Mouse (Mus musculus) forebrain, embryonic 12.5 days (tissue): ENCODE measurements around the gene Cpn2. TPM values are rescaled to one million over a fixed set of nuclear protein-coding genes. Genes with fewer than 3 reads are reported as not detected.

ENCODE experiments used
- ATAC-seq: fragments of 200-750 bp; cut with Nextera tagmentation; 2 replicates; pipeline ENCODE4 v1.8.0; 2017; ENCODE audit warnings: moderate TSS enrichment; ENCODE audit not compliant: low FRiP score
- H3K27ac ChIP-seq: fragments of 300-500 bp; sonication (generic); 2 replicates; pipeline ENCODE4 v1.5.1; 2016; ENCODE audit warnings: mild to moderate bottlenecking
- H3K27me3 ChIP-seq: fragments of 300-500 bp; sonication (generic); 2 replicates; pipeline ENCODE4 v1.6.1; 2016; ENCODE audit warnings: mild to moderate bottlenecking
- H3K36me3 ChIP-seq: fragments of 300-500 bp; sonication (generic); replicated peaks from 2 replicates; pipeline ENCODE4 v1.6.1; 2016; ENCODE audit warnings: mild to moderate bottlenecking
- H3K4me1 ChIP-seq: fragments of 300-500 bp; sonication (generic); 2 replicates; pipeline ENCODE4 v1.6.1; 2016
- H3K4me2 ChIP-seq: fragments of 300-500 bp; sonication (generic); 2 replicates; pipeline ENCODE4 v1.6.1; 2016; ENCODE audit warnings: mild to moderate bottlenecking, moderate library complexity
- H3K4me3 ChIP-seq: fragments of 300-500 bp; sonication (generic); replicated peaks from 2 replicates; pipeline ENCODE4 v1.5.1; 2016; ENCODE audit warnings: mild to moderate bottlenecking
- H3K9ac ChIP-seq: fragments of 300-500 bp; sonication (generic); 2 replicates; pipeline ENCODE4 v1.6.1; 2016; ENCODE audit warnings: mild to moderate bottlenecking
- H3K9me3 ChIP-seq: fragments of 300-500 bp; sonication (generic); 2 replicates; pipeline ENCODE4 v1.6.1; 2016
- WGBS: fragments of 180-500 bp; shearing (Covaris S2); methylation state at CpG from one replicate; pipeline ENCODE4 v1.1.7; 2016; 5-methylcytosine and 5-hydroxymethylcytosine counted together
- polyA plus RNA-seq: library from polyadenylated mRNA; unstranded; fragments of >200 nt; fragmentation: Nextera tagmentation; extraction: Ambion mirVana; gene quantifications from 2 replicates; pipeline ENCODE4 v1.2.1, GENCODE M21; 2016

Cpn2 gene
- polyA plus RNA-seq, 1 experiment from 2014 or later = not detected

GRCm38 (mm10) chr16:30273065-30273464, 5.8 kb upstream of the Cpn2 start:
- Histone ChIP-seq H3K4me3 (no peak overlapping the region), H3K27me3 (no peaks in the 10 kb centered on the region), H3K4me1 (peaks cover 12% of the 10 kb centered on the region), H3K9ac (no peak overlapping the region), H3K36me3 (no peaks in the 10 kb centered on the region), H3K4me2 (no peak overlapping the region), H3K9me3 (no peaks in the 10 kb centered on the region), H3K27ac (no peak overlapping the region)
- no peak for ATAC-seq
- WGBS = 94% methylated on average over 8 of the region's 8 CpGs

- ATAC-seq = no peak
- Histone ChIP-seq H3K36me3 (no peaks in the 10 kb centered on the region), H3K27me3 (no peaks in the 10 kb centered on the region), H3K27ac (peak overlapping the region; percentile 53), H3K4me1 (peaks cover 12% of the 10 kb centered on the region), H3K4me3 (no peak overlapping the region), H3K4me2 (no peak overlapping the region), H3K9ac (no peak overlapping the region), H3K9me3 (no peaks in the 10 kb centered on the region)
- whole genome bisulfite sequencing = 53% methylated on average over 6 of the region's 6 CpGs
Measured at GRCm38 (mm10) chr16:30271941-30272595, 4.8 kb upstream of the Cpn2 start.

GRCm38 (mm10) chr16:30271223-30271761, 4.0 kb upstream of the Cpn2 start:
- peaks cover 12% of the 10 kb centered on the region for H3K4me1 ChIP-seq
- ATAC-seq = no peak
- WGBS = 61% methylated on average over 8 of the region's 8 CpGs
- no peak overlapping the region for H3K4me2 ChIP-seq
- no peak overlapping the region for H3K4me3 ChIP-seq
- H3K27me3 ChIP-seq = no peaks in the 10 kb centered on the region
- peak overlapping the region; percentile 53; the same call in 1 of the 2 replicates for H3K27ac ChIP-seq
- H3K9ac ChIP-seq = no peak overlapping the region
- no peaks in the 10 kb centered on the region for H3K36me3 ChIP-seq
- no peaks in the 10 kb centered on the region for H3K9me3 ChIP-seq

DNA sequence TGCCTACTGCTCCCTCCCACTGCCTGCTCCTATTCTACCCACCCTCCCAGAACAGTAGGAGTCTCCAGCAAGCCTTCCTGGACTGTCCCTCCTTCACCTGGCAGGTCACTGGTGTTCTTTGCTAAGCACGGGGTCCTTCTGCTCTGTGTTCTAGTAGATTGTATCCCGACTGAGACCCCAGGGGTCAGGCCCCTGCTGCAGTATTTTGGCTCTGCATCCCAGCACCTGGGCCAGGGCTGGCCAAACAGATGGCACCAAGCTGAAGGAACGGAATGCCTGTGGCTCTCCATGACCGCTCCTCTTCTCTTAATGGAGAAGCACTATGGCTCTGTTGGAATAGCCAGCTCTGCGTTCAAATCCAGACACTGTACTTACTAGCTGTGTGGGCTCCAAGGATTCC, 738 bp downstream of the Cpn2 start:
- no peak for ATAC-seq
- H3K36me3 ChIP-seq = no peaks in the 10 kb centered on the region
- H3K4me2 ChIP-seq = no peak overlapping the region
- WGBS = 83% methylated on average over 5 of the region's 5 CpGs
- no peak overlapping the region for H3K4me3 ChIP-seq
- peaks cover 3% of the 10 kb centered on the region; the same call in 1 of the 2 replicates for H3K4me1 ChIP-seq
- H3K27ac ChIP-seq = no peak overlapping the region
- H3K27me3 ChIP-seq = no peaks in the 10 kb centered on the region
- H3K9me3 ChIP-seq = no peaks in the 10 kb centered on the region
- no peak overlapping the region for H3K9ac ChIP-seq

- 87% methylated on average over 4 of the region's 4 CpGs for WGBS
- no peak overlapping the region for H3K9ac ChIP-seq
- no peak overlapping the region for H3K4me2 ChIP-seq
- H3K27me3 ChIP-seq = no peaks in the 10 kb centered on the region
- no peaks in the 10 kb centered on the region for H3K36me3 ChIP-seq
- no peak for ATAC-seq
- H3K4me3 ChIP-seq = no peak overlapping the region
- no peaks in the 10 kb centered on the region for H3K4me1 ChIP-seq
- H3K9me3 ChIP-seq = no peaks in the 10 kb centered on the region
- no peak overlapping the region for H3K27ac ChIP-seq
Measured at GRCm38 (mm10) chr16:30265611-30266010, 1.7 kb downstream of the Cpn2 start.

DNA sequence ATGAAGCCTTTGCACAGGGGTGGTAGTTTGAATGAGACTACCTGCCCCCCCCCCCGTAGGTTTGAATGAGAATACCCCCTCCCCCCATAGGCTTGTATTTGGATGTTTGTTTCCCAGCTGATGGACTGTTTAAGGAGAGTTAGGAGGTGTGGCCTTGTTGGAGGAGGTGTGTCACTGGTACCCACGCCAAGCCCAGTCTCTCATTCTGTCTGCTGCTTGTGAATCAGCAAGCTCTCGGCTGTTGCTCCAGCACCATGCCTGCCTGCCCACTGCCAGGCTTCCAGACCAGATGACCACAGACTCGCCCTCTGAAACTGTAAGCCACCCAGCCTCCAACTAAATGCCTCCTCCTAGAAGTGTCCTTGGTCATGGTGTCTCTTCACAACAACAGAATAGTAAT, 4.1 kb downstream of the Cpn2 start:
- Histone ChIP-seq H3K9me3 (no peaks in the 10 kb centered on the region), H3K27me3 (peaks cover 3% of the 10 kb centered on the region; the same call in 1 of the 2 replicates), H3K27ac (no peak overlapping the region), H3K4me3 (no peak overlapping the region), H3K4me1 (no peaks in the 10 kb centered on the region), H3K36me3 (no peaks in the 10 kb centered on the region), H3K4me2 (no peak overlapping the region), H3K9ac (no peak overlapping the region)
- 59% methylated on average over 4 of the region's 4 CpGs for whole genome bisulfite sequencing
- ATAC-seq = no peak

DNA sequence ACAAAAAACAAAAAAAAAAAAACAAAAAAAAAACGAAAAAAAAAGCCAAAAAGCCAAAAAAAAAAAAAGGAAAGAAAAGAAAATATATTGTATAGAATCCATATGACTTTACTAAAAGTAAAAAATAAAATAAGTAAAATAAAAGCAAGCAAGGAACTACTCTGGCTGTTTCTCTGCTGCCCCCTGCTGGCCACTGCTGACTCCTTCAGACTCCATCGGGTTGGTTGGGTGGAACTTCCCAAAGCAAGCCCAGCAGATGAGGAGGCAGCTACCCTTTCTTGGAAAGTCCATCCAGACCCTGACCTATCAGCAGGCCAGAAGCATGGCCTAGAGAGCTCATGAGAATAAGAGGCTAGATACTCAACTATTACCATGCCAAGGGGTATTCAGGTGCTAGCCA, 4.6 kb downstream of the Cpn2 start:
- WGBS = 2% methylated on average over 2 of the region's 2 CpGs
- H3K27ac ChIP-seq = no peak overlapping the region
- no peaks in the 10 kb centered on the region for H3K9me3 ChIP-seq
- H3K27me3 ChIP-seq = peaks cover 3% of the 10 kb centered on the region; the same call in 1 of the 2 replicates
- no peak overlapping the region for H3K9ac ChIP-seq
- no peak for ATAC-seq
- no peak overlapping the region for H3K4me2 ChIP-seq
- no peaks in the 10 kb centered on the region for H3K4me1 ChIP-seq
- H3K4me3 ChIP-seq = no peak overlapping the region
- H3K36me3 ChIP-seq = no peaks in the 10 kb centered on the region

DNA sequence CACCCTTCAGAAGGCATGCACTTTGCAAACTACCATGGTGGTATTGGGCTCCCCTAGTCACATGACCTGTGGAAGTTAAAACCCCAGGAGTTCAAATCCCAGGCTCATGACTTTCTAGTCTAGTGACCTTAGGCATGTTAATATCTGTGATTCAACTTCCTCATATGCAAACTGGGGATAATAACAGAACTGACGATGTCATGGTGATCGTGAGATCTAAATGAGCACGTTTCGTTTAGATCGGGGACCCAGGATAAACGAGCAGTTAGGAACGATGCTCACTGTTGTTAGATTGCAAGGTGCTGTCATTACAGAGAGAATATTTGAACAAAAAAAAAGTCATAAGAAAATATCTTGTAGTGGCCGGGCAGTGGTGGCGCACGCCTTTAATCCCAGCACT, 5.1 kb downstream of the Cpn2 start:
- H3K4me1 ChIP-seq = no peaks in the 10 kb centered on the region
- 86% methylated on average over 10 of the region's 10 CpGs for WGBS
- no peak overlapping the region for H3K4me2 ChIP-seq

DNA sequence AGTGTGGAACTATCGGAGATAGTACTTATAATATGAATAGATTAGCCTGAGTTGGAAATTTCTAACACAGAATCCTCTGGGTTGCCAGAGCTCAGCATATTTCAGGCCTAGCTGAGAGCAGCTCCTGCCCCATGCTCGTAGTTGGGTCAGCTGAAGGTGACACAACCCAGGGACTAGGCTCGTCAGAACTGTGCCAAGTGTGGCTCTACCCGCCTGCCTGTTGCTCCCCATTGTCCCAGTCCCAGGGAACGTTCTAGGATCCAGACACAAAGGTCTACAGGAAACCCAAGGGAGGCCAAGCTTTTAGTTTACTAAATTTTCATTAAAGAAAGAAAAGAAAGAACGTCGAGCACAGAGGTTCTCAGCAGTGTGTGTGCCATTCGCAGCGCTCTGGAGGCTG, 6.0 kb downstream of the Cpn2 start:
- WGBS = 87% methylated on average over 9 of the region's 9 CpGs
- Histone ChIP-seq H3K27me3 (peaks cover 3% of the 10 kb centered on the region; the same call in 1 of the 2 replicates), H3K4me2 (no peak overlapping the region), H3K9ac (no peak overlapping the region), H3K4me3 (no peak overlapping the region), H3K36me3 (no peaks in the 10 kb centered on the region), H3K27ac (no peak overlapping the region), H3K4me1 (no peaks in the 10 kb centered on the region), H3K9me3 (no peaks in the 10 kb centered on the region)
- ATAC-seq = no peak

More for the DNA sequence above, 5.1 kb downstream of the Cpn2 start:
- H3K9ac ChIP-seq = no peak overlapping the region
- no peaks in the 10 kb centered on the region for H3K9me3 ChIP-seq
- H3K27me3 ChIP-seq = peaks cover 3% of the 10 kb centered on the region; the same call in 1 of the 2 replicates
- no peak overlapping the region for H3K4me3 ChIP-seq
- no peaks in the 10 kb centered on the region for H3K36me3 ChIP-seq
- H3K27ac ChIP-seq = no peak overlapping the region
- ATAC-seq = no peak

- Histone ChIP-seq H3K9me3 (no peaks in the 10 kb centered on the region), H3K4me3 (no peak overlapping the region), H3K27ac (no peak overlapping the region), H3K27me3 (peaks cover 3% of the 10 kb centered on the region; the same call in 1 of the 2 replicates), H3K36me3 (no peaks in the 10 kb centered on the region), H3K4me1 (no peaks in the 10 kb centered on the region), H3K9ac (no peak overlapping the region), H3K4me2 (no peak overlapping the region)
- 89% methylated on average over 15 of the region's 15 CpGs for WGBS
- ATAC-seq = no peak
Measured at GRCm38 (mm10) chr16:30260012-30260635, 7.2 kb downstream of the Cpn2 start.

GRCm38 (mm10) chr16:30259444-30259843, 7.9 kb downstream of the Cpn2 start:
- H3K4me3 ChIP-seq = no peak overlapping the region
- no peak overlapping the region for H3K9ac ChIP-seq
- H3K4me2 ChIP-seq = no peak overlapping the region
- H3K36me3 ChIP-seq = no peaks in the 10 kb centered on the region
- no peaks in the 10 kb centered on the region for H3K4me1 ChIP-seq
- H3K27me3 ChIP-seq = peaks cover 3% of the 10 kb centered on the region; the same call in 1 of the 2 replicates
- H3K27ac ChIP-seq = no peak overlapping the region
- no peak for ATAC-seq
- no peaks in the 10 kb centered on the region for H3K9me3 ChIP-seq
- 92% methylated on average over 10 of the region's 10 CpGs for WGBS

DNA sequence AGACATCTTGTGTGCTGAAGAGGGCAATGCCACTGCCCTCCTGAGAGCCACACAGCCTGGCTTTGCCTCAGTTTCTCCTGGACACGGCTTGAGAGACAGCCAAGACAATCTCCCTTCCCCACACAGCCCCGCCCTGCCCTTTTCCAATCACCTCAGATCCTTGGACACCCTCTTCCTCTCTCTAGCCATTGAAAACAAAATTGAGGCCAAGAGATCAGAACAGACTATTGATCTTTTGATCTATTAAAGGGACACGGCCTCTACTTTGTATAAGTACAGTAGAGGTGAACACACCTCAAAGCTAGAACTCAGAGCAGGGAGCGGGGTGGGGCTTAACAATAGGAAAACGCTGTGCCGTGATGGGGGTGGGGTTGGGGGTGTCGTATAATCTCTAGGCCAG, 8.9 kb downstream of the Cpn2 start:
- H3K36me3 ChIP-seq = no peaks in the 10 kb centered on the region
- no peak for ATAC-seq
- H3K9me3 ChIP-seq = no peaks in the 10 kb centered on the region
- no peak overlapping the region for H3K4me2 ChIP-seq
- H3K4me3 ChIP-seq = no peak overlapping the region
- 92% methylated on average over 7 of the region's 7 CpGs for WGBS
- no peaks in the 10 kb centered on the region for H3K4me1 ChIP-seq
- H3K9ac ChIP-seq = no peak overlapping the region
- H3K27ac ChIP-seq = no peak overlapping the region
- peaks cover 3% of the 10 kb centered on the region; the same call in 1 of the 2 replicates for H3K27me3 ChIP-seq

DNA sequence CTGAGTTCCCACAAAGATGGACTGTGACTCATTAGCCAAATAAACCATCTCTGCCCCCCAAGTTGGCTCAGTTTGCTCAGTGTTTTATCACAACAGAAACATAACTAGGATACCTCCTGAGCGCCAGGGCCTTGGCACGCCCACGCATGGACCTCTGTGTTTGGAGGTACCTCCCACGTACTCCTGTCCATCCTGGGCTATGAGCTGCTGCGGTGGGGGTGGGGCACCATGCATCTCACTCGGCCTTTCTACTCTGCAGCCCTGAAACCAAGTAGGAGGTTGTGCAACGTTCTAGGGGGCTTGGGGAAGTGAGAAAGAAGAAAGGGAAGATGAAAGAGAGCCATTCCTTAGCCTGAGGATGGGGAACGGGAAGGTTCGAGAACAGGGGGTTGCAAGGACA, 9.6 kb downstream of the Cpn2 start:
- H3K27me3 ChIP-seq = peaks cover 3% of the 10 kb centered on the region; the same call in 1 of the 2 replicates
- H3K4me1 ChIP-seq = no peaks in the 10 kb centered on the region
- 81% methylated on average over 9 of the region's 9 CpGs for WGBS
- no peak for ATAC-seq
- H3K9me3 ChIP-seq = no peaks in the 10 kb centered on the region
- no peak overlapping the region for H3K9ac ChIP-seq
- no peak overlapping the region for H3K27ac ChIP-seq
- no peaks in the 10 kb centered on the region for H3K36me3 ChIP-seq
- no peak overlapping the region for H3K4me3 ChIP-seq
- H3K4me2 ChIP-seq = no peak overlapping the region
